Mouse (Mus musculus) limb, embryonic 14.5 days (tissue): ENCODE data around the gene Pou2f1. TPM values are rescaled to one million over a fixed set of nuclear protein-coding genes. Genes with fewer than 3 reads are reported as not detected.

Experiments
- ATAC-seq: fragments of 200-750 bp; cut with Nextera tagmentation; 2 replicates; pipeline ENCODE4 v1.8.0; 2017; ENCODE audit warnings: low read depth, moderate number of reproducible peaks, moderate TSS enrichment; ENCODE audit not compliant: low FRiP score
- DNase-seq: peaks from one replicate; pipeline ENCODE4 v3.0.0-alpha.2; 2015; ENCODE audit warnings: low spot score
- H3K27ac ChIP-seq: fragments of 300-500 bp; sonication (generic); replicated peaks from 2 replicates; pipeline ENCODE4 v1.5.1; 2014; ENCODE audit warnings: low read depth, mild to moderate bottlenecking, low read length, moderate library complexity, mixed read lengths
- H3K27me3 ChIP-seq: fragments of 300-500 bp; sonication (generic); 2 replicates; pipeline ENCODE4 v1.6.1; 2014; ENCODE audit warnings: low read length, mixed read lengths; ENCODE audit not compliant: control insufficient read depth, insufficient read depth
- H3K36me3 ChIP-seq: fragments of 300-500 bp; sonication (generic); 2 replicates; pipeline ENCODE4 v1.6.1; 2014; ENCODE audit warnings: mild to moderate bottlenecking, low read length, moderate library complexity, mixed read lengths; ENCODE audit not compliant: control insufficient read depth, insufficient read depth
- H3K4me1 ChIP-seq: fragments of 300-500 bp; sonication (generic); 2 replicates; pipeline ENCODE4 v1.6.1; 2014; ENCODE audit warnings: antibody characterized with exemption, low read length, mixed read lengths; ENCODE audit not compliant: control insufficient read depth, insufficient read depth
- H3K4me2 ChIP-seq: fragments of 300-500 bp; sonication (generic); replicated peaks from 2 replicates; pipeline ENCODE4 v1.6.1; 2014; ENCODE audit warnings: low read depth, mild to moderate bottlenecking, low read length, moderate library complexity; ENCODE audit not compliant: severe bottlenecking
- H3K4me3 ChIP-seq: fragments of 300-500 bp; sonication (generic); replicated peaks from 2 replicates; pipeline ENCODE4 v1.5.1; 2014; ENCODE audit warnings: low read length
- H3K9ac ChIP-seq: fragments of 300-500 bp; sonication (generic); 2 replicates; pipeline ENCODE4 v1.6.1; 2014; ENCODE audit warnings: mild to moderate bottlenecking, low read depth, low read length, moderate library complexity; ENCODE audit not compliant: severe bottlenecking
- H3K9me3 ChIP-seq: fragments of 300-500 bp; sonication (generic); 2 replicates; pipeline ENCODE4 v1.6.1; 2016; ENCODE audit warnings: low read length; ENCODE audit not compliant: control insufficient read depth
- POLR2A ChIP-seq: fragments of 200-500 bp; IDR thresholded peaks from 2 replicates; pipeline ENCODE4 v1.8.0; 2012; ENCODE audit warnings: inconsistent platforms, mild to moderate bottlenecking, moderate library complexity, borderline replicate concordance; ENCODE audit not compliant: insufficient read depth, insufficient read length; ENCODE audit errors: extremely low read depth
- WGBS: fragments of 180-500 bp; shearing (Covaris S2); extraction: QIAGEN DNeasy Blood & Tissue Kit; methylation state at CpG from one replicate; pipeline ENCODE4 v1.1.7; 2014; 5-methylcytosine and 5-hydroxymethylcytosine counted together
- polyA plus RNA-seq, 2 experiments: library from polyadenylated mRNA; depleted of rRNA in 1 of 2; stranded (reverse) in 1 of 2; unstranded in 1 of 2; fragments of >200 nt; fragmentation: Nextera tagmentation in 1 of 2; extraction: Ambion mirVana in 1 of 2; gene quantifications; 2 replicates each; pipeline versions ENCODE4 v1.2.1 to v1.2.3; 2012 to 2014

Pou2f1 gene
- polyA plus RNA-seq, 2 experiments, result 7.3 to 16.4 TPM

GRCm38 (mm10) chr1:165934648-165935465 lies 67.6 kb downstream of the Pou2f1 start:
- no peak overlapping the region for H3K4me3 ChIP-seq
- WGBS, result 65% methylated on average over 7 of the region's 7 CpGs
- H3K9me3 ChIP-seq, result no peaks in the 10 kb centered on the region
- no peak overlapping the region for H3K27ac ChIP-seq
- H3K27me3 ChIP-seq, result no peaks in the 10 kb centered on the region
- H3K36me3 ChIP-seq, result no peaks in the 10 kb centered on the region
- H3K4me2 ChIP-seq, result no peak overlapping the region
- H3K4me1 ChIP-seq, result no peaks in the 10 kb centered on the region
- TF ChIP-seq POLR2A, result no peak
- ATAC-seq (no peak), DNase-seq (no peak)
- no peak overlapping the region for H3K9ac ChIP-seq

DNA sequence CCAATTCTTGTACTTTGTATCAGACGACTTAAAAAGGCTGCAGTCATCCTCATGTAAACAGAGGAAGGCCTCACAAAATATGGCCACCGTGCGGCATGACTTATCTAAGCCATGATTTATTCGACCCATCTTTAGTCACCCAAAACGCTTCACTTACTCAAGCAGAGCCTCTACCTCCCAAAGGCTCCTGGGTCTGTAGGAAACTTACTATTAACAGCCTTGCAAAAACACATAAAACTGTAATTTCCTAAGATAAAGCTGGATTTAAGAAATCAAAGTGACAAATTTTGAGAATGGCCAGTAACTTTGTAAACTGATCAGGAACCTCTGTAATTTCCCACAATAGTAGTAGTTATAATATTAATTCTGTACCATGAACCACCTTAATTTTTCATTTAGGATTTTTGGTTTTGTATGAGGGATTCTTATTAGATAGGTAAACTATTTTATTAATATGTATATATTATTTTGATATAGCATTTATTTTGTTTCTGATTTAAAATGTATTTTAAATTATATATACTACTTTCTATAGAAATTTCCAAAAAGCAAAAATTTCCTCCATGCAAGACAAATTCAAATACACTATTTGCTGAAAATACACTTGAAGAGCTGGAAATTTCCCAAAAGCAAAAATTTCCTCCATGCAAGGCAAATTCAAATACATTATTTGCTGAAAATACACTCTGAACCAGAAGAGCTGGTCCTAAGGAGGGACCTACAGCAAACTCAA lies 68.4 kb downstream of the Pou2f1 start:
- ATAC-seq, result no peak
- Histone ChIP-seq H3K9me3 (no peaks in the 10 kb centered on the region), H3K27ac (no peak overlapping the region), H3K36me3 (no peaks in the 10 kb centered on the region), H3K4me3 (no peak overlapping the region), H3K9ac (no peak overlapping the region), H3K27me3 (no peaks in the 10 kb centered on the region), H3K4me1 (no peaks in the 10 kb centered on the region), H3K4me2 (no peak overlapping the region)
- 87% methylated on average over 5 of the region's 5 CpGs for WGBS
- DNase-seq, result no peak
- TF ChIP-seq POLR2A, result no peak

DNA sequence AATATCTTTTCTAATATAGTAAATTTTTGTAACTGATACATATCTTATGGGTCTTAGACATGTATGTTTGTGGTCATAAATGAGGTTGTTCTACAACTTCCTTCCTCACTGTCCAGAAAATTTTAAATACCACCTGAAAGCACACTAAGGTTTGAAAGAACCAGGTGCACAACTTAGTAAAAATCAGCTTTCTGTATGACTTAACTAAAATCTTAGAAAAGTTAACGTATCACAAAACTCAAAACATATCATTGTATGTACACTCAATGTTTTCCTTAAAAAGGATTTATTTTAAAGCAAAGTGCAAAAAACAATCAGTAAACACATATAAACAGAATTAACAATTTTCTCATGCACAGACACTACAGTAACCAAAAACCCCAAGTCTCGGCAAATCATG lies 69.6 kb downstream of the Pou2f1 start:
- ATAC-seq (no peak), DNase-seq (no peak)
- Histone ChIP-seq H3K27ac (no peak overlapping the region), H3K4me2 (no peak overlapping the region), H3K4me3 (no peak overlapping the region), H3K9me3 (no peaks in the 10 kb centered on the region), H3K9ac (no peak overlapping the region), H3K27me3 (no peaks in the 10 kb centered on the region), H3K4me1 (no peaks in the 10 kb centered on the region), H3K36me3 (no peaks in the 10 kb centered on the region)
- WGBS, result 89% methylated on average over 2 of the region's 2 CpGs
- TF ChIP-seq POLR2A, result no peak

- no peak overlapping the region for H3K4me3 ChIP-seq
- ATAC-seq (no peak), DNase-seq (no peak)
- H3K9ac ChIP-seq, result no peak overlapping the region
- H3K27ac ChIP-seq, result no peak overlapping the region
- 84% methylated on average over 3 of the region's 3 CpGs for WGBS
- H3K27me3 ChIP-seq, result no peaks in the 10 kb centered on the region
- H3K4me1 ChIP-seq, result no peaks in the 10 kb centered on the region
- no peaks in the 10 kb centered on the region for H3K9me3 ChIP-seq
- no peak overlapping the region for H3K4me2 ChIP-seq
- no peak for TF ChIP-seq POLR2A
- H3K36me3 ChIP-seq, result no peaks in the 10 kb centered on the region
Observed at GRCm38 (mm10) chr1:165930510-165930909, 72.0 kb downstream of the Pou2f1 start.

DNA sequence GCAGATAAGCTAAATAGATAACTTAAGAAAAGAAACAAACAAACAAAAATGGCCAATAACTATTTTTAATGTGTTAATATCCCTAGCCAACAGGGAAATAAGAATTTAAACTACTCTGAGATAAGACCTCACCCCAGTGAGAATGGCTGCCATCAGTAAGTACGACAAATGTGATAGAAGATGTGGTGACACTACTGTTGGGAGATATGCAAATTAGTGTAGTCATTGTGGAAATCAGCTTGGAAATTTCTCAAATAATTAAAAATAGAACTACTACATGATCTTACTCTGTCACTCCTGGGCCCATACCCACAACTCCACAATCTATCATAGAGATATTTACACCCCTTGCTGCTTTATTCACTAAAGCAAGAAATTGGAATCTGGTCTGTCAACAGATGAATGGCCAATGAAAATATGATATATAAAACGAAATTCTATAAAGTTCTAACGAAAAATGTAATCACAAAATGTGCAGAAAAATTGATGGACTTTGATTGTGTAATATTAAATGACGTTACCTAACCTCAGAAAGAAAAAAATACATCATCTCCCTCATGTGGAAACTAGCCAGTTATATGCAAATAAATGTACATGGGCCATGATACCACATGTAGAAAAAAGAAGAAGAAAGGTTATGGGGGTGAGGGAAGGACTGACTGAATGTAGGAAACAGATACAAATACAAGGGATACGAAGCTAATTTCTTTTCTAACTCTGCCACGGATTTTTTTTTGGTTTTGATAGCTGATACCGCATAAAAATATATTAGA lies 74.8 kb downstream of the Pou2f1 start:
- TF ChIP-seq POLR2A, result no peak
- no peaks in the 10 kb centered on the region for H3K4me1 ChIP-seq
- no peak overlapping the region for H3K27ac ChIP-seq
- no peaks in the 10 kb centered on the region for H3K9me3 ChIP-seq
- ATAC-seq, result no peak
- no peak overlapping the region for H3K4me2 ChIP-seq
- 92% methylated on average over 7 of the region's 7 CpGs for WGBS
- H3K9ac ChIP-seq, result no peak overlapping the region
- H3K27me3 ChIP-seq, result no peaks in the 10 kb centered on the region
- H3K36me3 ChIP-seq, result no peaks in the 10 kb centered on the region
- no peak for DNase-seq
- no peak overlapping the region for H3K4me3 ChIP-seq
